Mouse (Mus musculus): Measurements from ENCODE around the gene Drp2.

- TF ChIP-seq POLR2A (IDR thresholded peaks at IDR 0.05; ENCODE audit: insufficient read depth, low read length) (no peak), CTCF (IDR thresholded peaks at IDR 0.05; ENCODE audit: low read depth, low read length) (no peak), EP300 (IDR thresholded peaks at IDR 0.05; ENCODE audit: insufficient read depth, low read depth, low read length) (no peak)
Observed at GRCm38 (mm10) chrX:134365421-134365820, 38.9 kb upstream of the Drp2 start.
